Mouse (Mus musculus): ENCODE measurements at regions not wholly inside any gene's neighbourhood (a gene's known extent, or its start where the extent isn't known, plus 50 kb on each side); places are given as distances from the start of the nearest gene placed in this dataset.

DNA sequence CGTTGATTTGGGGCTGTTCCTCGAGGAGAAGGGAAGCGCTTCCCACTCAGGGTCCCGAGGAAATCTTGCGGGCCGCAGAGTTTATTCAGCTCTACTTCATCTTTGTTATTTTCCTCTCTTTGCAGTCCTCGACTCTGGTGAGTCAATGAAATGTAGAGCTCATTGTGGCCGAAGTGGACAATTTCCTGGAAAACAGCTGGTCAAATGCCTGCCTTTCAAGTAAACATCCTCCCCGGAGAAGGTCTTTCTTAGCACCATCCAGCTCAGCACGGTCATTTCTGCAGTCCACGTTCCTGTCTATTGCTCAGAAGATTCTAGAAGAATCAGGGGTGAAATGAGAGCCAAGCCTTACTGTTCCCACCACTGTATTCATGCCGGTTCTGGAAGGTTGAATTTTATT, 133.0 kb downstream of the Bcas1 start:
- DNase-seq (ENCODE audit: extremely low spot score) = no peak

DNA sequence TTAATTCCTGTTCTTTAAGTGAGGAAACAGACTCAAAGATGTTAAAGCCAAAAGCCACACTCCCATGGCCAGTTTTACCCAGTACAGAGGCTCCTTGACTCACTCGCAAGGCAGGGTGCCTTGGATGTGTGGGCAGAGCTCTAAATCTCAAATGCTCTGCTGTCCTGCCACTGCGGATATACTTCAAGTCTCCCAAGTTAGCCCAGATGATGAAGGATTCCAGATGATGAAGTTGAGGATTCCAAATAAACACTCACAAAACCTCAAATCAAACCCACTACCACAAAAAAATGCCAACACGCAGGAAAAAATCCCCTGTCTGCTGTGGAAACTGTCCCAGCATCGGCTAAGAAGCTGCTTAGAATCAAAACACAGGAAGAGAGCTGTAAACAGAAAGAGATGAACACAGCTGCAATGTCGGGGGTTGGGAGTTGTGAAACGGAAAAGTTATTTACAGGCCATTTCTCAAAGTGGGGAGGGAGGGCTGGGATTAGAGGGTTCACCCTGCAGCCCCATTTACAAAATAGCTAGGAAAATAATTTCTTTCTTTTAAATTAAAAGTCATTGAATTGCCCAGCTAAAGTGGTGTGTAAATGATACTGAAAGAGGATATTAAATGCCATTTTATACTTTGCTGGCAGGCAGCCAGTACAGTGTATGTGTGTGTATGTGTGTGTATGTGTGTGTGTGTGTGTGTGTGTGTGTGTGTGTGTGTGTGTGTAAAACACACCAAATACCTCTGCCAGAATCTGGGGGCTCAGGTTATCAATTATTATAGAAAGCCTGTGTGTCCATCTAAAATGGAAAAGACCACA, 135.6 kb downstream of the Bcas1 start:
- DNase-seq (ENCODE audit: extremely low spot score) = no peak

DNA sequence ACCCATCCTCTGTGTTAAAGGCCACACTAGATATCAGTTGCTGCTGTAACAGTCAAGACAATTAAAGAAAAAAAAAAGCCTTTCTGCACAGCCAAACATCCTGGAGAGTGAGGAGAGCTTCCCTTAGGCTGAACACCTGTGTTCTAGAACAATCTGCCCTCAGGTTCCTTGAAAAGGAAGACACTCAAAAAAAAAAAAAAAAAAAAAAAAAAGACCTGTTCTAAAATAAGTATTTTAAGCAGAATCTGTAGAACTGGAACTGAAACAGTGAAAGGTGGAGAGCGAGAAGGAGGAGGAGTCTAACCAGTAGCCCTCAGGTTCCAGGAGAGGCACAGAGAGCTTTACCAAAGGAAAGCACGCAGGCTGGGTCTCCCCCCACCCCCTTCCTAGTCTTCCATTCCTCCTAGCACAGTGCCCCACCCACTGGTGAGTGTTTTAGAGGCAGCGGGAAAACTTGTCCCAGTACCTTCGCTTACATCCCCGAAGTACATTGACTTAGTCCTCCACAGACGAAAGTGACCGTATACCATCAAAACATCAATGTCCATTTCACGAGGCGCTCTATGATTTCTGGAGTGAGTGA, 138.2 kb downstream of the Bcas1 start:
- DNase-seq (ENCODE audit: extremely low spot score) = no peak

DNA sequence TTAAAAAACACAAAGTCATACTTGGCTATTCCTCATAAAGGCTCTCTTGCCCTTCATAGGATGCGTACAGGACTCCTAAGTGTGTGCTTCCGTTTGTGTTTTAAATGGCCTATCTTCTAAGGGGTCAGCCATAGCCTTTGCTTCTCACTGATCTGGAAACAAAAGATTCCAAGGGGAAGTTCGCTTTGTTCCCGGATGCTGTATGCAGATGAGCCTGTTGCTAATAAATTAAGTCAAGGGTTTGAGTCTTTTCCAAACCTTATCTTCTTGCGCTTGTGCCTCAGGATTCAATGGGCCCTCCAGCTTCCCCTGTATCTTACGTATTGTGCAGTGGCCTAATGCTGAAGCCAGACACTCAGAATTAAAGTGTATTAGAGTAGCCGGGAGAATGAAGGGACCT, 138.9 kb downstream of the Bcas1 start:
- no peak for DNase-seq (ENCODE audit: extremely low spot score)

DNA sequence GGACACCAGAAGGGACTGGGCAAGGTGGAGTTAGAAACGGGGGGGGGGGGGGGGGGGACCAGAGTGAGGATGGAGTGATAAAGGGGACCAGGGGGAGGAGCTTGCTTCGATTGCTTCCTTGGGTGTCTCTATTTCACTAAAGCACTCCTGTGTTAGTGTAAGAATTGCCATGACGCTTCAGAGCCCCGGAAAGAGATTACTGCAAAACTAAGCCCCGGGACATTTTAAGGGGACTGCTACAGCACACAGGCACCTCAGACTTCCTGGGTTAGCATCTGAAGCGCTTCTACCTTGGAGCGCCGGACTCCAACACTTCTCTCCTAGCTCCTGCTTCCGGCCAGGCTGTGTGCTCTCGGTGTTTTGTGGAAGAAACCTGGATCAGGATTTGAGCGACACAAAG, 139.4 kb downstream of the Bcas1 start:
- DNase-seq (ENCODE audit: extremely low spot score) = peak; percentile 53

DNA sequence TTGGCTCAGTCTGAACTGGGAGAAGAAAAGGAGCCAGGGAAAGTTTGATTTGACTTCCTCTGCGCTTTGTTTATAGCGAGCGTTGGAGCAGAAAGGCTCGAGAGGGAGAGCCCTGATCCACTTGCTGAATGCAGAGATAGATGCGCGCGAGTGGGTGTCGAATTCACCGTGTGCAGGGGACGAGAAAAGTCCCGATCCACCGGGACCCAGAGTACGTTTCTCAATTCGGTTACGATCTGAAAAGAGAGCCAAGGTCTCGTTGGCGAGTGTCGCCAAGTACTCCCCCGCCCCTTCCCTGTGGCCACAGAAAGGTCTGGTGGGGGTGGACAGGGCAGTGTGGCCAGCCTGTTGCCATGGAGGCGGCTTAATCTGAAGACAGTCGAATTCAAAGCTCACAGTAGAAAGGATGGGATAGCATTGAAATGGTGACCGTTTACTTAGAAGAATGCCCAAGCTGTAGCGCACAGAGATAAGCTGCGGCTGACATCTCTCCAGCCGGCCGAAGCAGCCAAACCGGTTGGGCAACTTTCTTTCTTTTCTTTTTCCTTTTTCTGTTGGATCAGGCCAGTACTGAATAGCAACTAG, 139.5 kb upstream of the Zfp217 start:
- peak; percentile 84 for DNase-seq (ENCODE audit: extremely low spot score)

DNA sequence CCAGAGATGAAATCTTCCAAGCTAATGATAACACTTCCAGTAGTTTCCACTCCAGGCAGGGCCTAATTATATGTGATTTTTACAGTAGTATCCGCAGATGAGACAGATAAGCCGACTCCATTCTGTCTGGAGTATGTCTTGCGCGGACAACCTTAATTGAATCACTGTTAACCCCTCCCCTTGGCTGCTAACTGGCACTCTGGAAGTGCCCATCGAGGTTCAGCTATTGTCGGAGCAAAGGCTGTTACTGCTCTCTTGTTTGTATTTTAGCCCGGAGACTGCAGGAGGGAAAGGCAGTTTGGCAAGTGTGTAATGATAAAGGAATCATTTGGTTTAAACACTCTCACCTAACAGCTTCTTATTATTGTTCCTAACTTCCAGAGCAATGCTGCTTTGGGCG, 138.9 kb upstream of the Zfp217 start:
- DNase-seq (ENCODE audit: extremely low spot score) = peak; percentile 42

DNA sequence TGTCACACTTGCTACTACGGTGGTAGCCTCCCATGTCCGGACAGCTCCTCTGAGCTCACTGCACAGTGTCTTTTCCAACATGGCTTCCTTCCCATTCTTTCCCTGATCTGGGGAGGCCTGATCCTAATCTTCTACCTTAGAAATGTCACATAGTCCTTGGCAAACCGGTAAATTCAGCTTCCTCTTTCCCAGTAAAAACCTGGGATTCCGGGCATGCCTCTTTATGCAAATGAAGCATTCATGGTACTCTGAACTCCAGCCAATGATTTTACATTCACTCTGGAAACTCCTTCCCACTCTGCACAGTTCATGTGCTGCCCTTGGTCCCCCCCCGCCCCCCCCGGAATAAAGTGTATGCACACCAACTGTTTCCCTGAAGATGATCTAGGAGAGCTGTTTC, 134.6 kb upstream of the Zfp217 start:
- no peak for DNase-seq (ENCODE audit: extremely low spot score)

DNA sequence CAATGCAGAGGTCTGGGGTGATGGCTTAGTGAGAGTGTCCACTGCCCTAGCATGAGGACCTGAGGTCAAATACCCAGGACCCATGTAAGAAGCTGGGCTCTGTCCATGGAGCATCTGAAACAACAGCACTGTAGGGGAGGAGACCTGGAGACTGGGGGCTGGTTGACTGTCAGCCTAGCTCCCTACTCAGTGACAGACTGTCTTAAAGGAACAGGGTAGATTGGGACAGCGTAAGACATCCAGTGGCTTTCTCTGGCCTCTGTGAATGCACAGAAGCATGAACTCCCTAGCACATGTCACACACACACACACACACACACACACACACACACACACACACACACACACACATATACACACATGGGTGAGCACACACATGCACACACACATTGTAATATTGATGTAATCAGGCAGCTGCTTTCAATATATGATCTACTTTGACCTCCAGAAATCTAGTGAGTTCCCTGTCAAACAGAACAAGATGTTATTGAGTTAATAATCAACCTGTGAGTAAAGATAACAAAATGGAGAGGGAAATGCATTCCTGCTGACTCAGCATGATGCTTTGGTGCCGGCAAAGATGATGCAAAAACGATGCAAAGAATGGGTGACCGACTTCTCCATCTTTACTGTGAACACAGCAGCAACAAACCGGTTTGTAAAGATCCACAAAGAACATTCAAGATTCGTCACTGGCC, 133.6 kb upstream of the Zfp217 start:
- DNase-seq (ENCODE audit: extremely low spot score) = no peak

DNA sequence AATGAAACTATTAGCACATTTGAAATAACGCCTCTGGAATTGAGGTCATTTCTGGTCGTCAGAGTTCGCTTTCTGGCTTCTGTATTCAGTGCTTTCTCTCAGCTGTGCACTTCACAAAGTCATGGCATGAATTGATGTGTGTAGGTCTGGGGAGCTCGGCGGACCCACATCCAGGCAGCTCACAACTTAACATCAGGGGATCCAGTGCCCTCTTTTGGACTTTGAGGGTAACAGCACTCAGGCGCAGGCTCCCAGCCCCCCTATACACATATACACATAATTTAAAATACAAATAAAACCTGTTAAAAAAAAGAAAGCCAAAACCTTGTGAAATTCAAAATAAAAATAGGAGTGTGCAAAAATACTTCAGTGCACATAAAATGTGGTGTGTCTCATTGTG, 132.8 kb upstream of the Zfp217 start:
- DNase-seq (ENCODE audit: extremely low spot score) = no peak

DNA sequence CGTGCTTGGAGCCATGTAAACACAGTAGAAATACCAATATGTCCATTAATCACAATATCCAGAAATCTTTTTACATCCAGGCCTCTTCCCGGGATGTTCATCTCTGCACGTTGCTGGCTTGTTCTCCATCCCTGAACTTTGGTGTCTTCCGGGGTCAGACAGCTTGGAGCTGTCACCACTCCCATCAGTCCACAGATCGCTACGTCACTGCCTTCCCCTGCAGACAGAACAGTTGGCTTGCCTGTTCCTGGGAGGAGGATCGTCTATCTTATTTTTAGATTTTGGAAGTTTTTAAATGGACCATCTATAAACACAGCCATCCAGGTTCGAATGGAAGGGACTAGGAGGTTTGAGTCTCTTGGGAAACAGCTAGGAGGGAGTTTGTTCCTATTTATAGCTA, 130.0 kb upstream of the Zfp217 start:
- no peak for DNase-seq (ENCODE audit: extremely low spot score)

DNA sequence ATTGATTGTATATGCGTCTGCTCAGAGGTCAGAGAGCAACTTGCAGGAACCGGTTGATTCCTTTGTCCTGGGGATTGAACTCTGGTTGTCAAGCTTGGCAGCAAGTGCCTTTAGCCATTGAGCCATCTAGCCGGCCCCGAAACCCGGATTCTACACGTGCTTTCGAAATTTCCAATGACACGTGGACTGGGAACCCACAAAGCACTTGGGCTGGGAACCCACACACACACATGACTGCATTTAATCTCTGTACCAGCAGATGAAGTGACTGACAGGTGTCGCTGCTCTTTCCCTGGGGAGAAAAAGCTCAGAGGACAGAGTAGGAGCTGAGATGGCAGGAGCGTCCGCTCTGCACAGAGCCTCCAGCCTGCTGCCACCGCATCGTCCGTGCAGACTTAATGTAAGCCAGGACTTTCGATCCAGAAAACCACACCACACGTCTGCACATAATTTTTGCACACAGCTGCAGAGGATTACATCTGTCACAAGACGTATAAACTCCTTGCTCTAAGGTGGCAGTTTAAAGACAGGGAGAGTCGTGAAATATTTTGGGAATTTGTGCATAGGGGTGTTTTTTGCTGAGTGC, 129.4 kb upstream of the Zfp217 start:
- DNase-seq (ENCODE audit: extremely low spot score) = no peak

DNA sequence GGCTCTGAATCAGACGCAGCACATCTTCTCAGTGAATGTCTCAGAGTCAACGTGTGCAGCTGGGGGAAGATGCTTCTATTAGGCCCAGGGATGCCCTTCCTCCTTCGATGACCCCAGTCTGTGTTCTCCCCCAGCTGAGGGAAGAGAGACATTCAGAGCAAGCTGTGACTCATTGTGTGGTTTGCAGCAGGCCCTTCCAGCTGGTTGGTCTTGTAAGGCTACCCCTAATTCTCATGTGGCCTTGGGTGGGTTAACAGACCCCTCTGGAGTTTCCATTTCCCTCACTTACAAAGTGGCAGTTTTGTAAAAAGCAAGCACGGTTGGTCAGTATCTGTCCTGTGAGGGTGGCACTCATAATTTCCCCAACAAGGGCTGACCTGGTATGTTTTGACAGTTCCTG, 127.8 kb upstream of the Zfp217 start:
- no peak for DNase-seq (ENCODE audit: extremely low spot score)

DNA sequence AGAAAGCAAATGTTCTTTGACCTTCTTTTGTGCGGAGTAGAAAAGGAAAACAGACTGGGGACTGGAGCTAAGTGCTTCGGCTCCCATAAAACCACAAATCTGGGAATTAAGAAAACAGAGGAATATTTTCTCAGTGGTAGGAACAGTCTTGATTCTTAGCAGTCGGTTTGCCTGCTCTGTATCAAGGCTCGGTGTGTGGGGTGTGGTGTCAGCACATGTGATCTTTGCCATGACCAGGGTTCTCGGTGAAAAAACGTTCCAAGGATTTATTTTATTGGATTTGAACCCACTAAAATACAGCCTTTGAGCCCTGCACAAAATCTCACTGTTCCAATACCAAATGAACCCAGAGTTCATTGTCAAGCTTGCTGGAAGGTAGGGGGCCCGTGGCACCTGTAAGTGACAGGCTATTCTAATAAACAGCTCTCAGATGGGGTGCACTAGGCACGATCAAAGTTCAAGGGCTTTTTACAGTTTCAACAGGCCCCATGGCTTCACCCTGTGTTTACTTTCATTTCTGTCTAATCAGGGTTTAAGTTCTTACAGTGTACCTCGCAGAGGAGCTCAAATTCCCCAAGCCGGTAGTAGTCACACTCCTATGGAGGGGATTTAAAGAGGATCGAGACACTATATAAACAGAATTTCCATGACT, 122.1 kb upstream of the Zfp217 start:
- no peak for DNase-seq (ENCODE audit: extremely low spot score)

DNA sequence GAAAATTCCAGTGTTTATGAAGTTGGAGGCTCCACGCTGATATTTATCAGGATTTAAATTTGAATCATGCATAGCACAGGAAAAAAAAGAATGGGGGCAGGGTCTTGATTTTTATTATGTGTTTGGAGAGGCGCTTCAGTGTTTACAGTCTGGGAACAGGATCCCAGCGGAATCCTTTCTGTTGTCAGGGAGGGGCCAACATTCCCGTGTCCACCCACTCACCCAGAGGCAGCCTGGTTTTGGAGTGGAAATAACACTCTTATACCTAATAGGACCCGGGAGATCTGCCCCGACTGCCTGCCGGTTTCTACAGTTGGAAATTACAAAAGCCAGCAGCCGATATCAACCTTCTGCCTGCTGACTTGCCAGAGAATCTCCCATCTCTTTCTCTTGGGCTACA, 120.2 kb upstream of the Zfp217 start:
- DNase-seq (ENCODE audit: extremely low spot score) = no peak

DNA sequence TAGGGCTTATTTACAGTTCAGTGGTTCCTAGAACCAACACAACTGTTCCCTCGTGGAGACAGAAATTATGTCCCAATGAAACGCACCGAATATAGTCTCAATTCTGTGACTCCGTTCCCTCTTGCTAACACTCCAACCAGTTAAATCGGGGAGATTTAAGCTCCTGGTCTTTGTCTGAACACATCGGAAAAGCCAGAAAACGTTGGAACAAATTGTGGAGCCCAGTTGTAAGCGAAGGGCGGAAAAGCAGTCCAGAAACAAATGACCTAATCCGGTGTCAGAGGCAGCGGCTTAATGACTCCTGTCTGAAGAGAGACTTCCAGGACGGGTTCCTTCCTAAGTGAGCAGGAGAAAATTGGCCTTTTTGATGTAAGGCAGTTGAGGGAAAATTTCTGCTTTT, 119.2 kb upstream of the Zfp217 start:
- DNase-seq (ENCODE audit: extremely low spot score) = no peak

DNA sequence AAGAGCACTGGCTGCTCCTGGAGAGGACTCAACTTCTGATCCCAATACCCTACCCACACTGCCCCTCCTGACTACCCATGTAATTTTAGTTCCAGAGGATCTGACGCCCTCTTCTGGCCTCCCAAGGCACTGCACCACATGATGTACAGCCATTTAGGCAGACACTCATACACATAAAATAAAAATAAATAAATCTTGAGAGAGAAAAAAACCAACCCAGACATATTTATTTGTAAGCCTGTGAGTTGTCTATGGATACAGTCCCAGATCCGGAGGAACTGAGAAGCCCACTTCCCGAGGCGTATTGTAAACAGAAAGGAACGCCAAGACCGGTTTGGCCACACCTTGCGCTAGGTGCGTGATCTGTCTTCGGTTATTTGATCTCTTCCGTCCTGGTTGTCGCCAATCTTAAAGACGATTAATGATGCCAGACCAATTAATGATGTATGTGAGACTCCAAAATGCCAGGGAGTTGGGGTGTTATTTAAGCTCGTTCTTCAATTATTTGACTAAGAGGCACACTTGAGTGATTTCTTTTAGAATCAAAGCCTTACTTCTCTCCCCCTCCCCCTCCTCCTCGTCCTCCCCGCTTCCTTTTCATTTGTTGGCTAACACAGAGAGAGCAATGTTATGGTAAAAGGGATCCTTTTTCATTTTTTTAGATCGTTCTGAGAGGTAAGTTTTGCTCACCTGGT, 118.7 kb upstream of the Zfp217 start:
- peak; percentile 45 for DNase-seq (ENCODE audit: extremely low spot score)

DNA sequence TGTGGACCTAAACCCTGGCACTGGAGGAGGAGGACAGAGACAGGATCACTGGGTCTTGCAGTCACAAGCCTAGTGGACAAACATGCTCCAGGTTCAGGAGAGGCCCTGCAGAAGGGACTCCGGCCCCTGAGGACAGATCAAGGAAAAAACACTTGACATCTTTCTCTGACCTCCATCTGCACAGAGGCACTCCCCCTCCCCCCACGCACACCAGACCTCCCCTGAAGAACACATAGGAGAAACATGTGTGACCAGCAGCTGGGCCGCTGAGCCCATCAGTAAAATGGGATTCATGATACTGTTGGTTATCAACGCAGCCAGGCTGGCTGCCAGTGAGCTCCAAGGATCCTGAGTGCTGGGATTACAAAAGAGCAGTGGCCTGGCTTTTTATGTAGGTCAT, 115.7 kb upstream of the Zfp217 start:
- no peak for DNase-seq (ENCODE audit: extremely low spot score)

DNA sequence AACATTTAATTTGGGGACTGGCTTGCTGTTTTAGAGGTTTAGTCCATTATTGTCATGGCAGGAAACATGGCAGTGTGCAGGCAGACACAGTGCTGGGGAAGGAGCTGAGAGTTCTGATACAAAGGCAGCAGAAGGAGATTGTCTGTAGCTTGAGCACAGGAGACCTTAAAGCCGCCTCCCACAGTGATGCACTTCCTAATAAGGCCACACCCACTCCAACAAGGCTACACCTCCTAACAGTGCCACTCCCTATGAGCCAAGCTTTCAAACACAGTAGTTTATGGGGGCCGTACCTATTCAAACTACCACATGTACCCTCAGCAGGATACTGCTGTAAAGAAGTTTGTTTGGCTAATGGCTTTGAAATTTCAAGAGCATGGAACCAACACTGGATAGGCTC, 113.3 kb upstream of the Zfp217 start:
- no peak for DNase-seq (ENCODE audit: extremely low spot score)

DNA sequence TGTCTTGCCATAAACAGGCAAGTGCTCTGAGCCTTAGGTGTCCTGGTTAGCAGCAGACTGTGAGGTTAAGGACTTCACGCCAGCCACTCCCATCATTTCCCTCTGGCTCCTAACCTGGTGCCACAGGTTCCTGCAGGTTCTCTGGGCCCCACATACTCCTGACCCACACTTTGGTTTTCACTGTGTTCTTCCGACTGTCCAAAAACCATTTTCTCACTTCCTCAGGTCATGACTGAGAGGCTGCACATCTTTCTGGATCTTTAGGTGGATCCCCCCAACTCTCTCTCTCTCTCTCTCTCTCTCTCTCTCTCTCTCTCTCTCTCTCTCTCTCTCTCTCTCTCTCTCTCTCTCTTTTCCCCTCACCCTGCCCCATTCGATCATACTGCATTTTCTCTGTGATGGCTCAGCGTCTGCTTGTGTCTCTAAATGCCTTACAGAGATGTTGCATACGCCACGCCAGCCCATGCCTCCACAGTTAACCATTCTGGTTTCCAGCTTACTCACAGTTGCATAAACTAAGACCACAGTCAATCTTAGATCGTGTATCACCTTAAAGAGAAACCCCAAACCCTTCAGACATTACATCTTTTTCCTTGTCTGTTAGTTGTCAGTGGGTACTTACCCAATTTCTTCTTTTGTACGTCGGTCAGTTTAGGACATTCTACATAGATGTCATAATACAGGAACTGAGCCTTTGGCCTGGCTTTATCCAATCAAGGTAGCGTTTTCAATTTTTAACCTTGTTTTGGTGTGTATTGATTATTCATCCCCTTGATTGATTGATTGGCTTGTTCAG, 112.0 kb upstream of the Zfp217 start:
- no peak for DNase-seq (ENCODE audit: extremely low spot score)

Measured in embryo, embryonic 9.5 days (tissue).